Mouse (Mus musculus): ENCODE measurements around the gene Fzd9. TPM values are rescaled to one million over a fixed set of nuclear protein-coding genes. Genes with fewer than 3 reads are reported as not detected.

The Fzd9 gene
- 2.4 and 3.1 TPM in 2 replicates for total RNA-seq (2021)
- long read RNA-seq, transcript Fzd9-201 (1 exons, 2,293 nt) = major isoform, 8 of 8 reads
- long read RNA-seq, partial matches to known transcripts = 0 of 8 reads
- long read RNA-seq, other reads (novel, unspliced or antisense) = 0 of 8 reads

DNA sequence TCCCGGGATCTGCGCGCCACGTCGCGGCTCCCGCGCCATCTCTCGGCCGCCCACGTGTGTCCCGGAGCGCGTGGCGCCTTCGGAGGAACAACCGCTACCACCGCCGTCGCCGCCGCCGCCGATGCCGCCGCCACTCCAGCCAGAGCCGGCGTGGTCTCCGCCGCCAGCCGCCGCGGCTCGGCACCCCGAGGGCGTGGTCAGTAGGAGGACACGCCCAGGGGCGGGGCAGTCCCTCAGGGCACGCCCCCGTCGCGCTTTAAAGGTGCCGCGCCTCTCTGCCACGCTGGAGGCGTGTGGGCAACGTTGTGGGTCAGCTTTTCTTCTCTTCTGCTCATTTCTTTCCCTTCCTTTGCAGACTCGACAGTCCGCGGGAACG is at the start of gene Fzd9:
Gene Fzd9 (minus strand): TSS at position 152 of the 376 bp plus-strand sequence.
- DNase-seq = peak; percentile 91

DNA sequence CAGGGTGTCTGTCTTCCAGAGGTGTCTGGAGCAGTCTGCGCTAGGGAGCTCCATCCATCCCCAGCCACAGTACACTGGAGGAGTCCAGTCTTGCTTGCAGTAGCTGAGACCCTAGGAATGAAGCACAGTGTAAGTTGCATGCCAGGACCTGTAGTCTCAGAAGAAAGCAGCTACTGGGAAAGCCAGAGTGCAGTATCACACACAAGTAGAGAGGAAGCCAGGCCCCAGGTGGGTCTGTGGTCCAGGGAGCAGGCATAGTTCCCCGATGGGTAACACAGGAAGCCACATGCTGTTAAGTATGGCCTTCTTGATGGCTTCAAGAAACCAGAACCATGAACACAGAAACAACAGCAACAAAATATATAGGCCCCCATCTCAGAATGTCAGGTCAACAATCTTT is 41.0 kb upstream of the Fzd9 start:
- DNase-seq = no peak

DNA sequence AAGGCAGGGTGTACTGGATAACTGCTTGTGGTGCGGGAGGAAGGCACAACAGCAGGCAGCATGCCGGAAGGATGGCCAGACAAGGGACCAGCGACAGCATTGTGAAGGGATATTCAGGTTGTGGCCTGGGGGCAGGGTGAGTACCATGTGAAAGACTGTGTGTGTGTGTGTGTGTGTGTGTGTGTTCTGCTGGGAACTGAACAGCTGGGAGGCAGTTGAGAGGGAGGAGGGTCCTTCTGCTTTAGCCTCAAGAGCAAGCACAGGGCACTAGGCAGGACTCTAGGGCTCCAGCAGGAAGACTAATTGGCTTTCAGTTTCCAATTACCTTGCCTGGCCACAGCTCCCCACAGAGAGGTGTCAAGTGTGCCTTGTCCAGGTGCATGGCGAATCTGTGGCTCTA is 40.2 kb upstream of the Fzd9 start:
- DNase-seq = no peak

DNA sequence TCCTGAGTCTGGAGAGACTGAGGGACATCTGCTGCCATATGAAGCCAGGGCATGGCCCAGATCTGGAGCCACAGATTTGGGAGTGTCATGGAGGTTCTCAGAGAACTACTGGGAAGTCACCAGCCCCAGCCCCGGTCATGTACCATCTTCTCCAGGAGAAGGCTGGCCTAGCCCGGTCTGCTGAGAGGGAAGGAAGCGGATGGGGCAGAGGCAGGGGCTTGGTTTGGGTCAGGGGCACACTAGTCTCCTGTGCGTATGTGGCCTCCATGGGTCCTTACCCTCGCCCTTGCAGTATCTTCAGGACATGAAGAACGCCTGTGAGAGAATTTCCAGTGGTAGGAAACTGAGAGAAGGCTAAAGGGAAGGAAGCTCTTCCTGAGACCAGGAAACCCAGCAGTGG is 39.7 kb upstream of the Fzd9 start:
- no peak for DNase-seq

DNA sequence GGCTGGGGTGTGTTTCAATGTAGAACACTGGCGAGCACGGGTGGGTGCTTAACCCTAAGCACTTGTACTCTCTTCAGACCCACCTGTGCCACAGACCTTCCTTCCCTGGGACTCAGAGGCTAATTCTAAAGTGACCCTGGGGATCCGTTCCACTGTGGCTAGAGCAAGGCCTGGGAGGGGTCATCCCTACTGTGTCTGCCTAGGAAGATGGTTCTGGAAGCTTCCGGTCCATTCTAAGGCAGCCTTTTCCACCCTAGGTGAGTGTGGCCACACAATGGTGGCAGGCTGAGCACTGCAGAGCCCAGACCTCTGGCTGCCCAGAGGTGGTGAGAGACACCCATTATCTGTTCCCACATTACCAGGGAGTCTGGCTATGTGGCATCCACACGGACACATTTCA is 35.9 kb upstream of the Fzd9 start:
- no peak for DNase-seq

DNA sequence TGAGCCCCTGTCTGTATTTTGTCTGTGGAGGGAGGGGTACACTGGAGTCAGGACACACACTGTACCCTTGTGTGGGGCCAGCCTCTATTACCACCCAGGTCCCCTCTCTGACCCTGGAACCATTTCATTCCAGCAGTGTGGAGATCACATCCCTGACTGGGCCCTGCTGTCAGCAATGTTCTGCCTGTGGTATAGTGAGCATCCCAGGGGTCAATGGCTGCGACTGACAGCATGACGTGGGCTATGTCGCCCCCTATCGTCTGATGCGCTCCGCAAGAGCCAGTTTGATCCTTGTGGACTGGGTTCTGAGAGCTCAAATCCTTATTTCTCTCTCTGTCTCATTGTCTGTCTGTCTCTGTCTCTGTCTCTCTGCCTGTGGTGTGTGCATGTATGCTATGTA is 35.2 kb upstream of the Fzd9 start:
- peak; percentile 86 for DNase-seq

DNA sequence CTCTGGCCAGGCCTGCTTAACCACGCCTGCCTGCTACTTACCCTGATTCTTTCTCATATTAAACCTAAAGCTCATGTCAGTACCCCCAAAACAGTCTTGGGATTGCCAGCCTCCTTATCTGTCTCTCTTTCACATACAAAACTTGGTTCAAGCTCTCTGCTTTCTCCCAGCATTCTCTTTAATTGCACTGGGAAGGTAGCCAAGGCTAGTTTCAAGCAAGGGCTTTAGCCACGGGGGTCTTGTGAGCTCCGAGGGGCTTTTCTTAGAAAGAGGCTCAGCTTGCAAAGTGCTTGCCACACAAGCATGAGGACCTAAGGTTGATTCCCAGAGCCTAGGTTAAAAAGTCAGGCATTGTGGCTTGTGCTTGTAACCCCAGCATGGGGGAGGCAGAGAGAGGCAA is 34.2 kb upstream of the Fzd9 start:
- DNase-seq = no peak

DNA sequence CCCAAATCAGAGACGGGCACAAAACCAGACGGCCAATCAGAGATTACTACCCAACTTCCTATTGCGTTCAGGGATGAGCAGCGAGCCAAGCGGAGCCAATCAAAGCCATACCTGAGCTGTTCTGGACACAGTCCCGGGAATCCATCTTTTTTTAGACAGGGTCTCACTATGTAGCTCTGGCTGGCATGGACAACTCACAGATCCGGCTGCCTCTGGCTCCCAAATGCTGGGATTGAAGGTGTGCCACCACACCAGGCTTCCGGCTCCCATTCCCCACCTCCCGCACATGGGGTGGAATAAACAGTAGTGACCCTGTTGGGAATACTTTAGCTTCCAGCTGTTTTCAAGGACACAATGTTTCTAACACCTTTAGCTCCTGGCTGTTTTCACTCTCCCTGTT is 29.2 kb upstream of the Fzd9 start:
- DNase-seq = no peak

DNA sequence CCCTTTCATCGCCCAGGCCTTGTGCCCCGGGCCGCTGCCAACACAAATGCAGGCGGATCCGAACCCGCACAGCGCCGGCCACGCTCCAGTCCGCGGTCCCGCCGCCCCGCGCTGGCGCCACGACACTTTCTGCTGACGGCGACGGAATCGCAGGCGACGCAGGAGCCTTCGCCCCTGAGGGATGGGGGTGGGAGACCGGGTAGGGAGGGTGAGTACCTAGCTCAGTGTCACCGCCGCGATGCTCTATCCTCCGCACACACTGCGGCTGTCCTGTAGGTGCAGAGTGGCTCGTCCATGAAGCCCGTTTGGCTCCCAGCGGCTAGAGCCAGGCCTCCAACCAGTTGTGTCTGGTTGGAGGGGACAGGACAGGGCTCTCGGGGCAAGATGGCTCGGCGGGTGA is 25.6 kb upstream of the Fzd9 start:
- DNase-seq = no peak

DNA sequence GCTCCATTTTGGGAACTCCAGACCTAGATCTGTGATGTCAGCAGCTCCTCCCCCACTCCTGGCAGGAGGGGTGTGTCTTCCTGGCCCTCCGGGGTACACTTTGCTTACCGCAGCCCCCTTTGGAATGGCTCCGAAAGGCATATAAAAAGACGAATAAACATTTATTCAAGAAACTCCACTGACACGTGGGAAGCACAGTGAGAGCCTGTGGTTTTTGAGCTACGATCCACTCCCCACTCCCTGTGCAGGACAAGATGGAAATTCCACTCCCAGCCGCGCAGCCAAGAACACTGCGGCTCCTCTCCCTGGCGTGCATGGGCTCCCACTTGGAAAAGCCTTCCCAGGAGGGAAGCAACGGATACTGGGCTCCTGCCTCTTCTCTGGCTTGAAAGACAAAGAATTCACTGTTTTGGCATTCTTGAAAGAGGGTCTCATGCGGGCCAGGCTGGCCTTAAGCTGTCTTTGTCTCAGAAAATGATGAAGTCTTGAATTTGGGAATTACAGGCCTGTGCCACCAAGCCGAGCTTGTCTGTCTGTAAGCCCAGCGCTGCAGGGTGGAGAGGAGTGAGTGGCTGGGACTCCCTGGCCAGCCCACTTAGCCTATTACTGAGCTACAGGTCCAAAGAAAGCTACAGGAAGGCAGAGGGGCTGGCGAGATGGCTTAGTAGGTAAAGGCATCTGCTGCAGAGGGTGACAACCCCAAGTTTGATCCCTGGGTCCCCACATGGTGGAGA is 23.8 kb upstream of the Fzd9 start:
- DNase-seq = no peak

DNA sequence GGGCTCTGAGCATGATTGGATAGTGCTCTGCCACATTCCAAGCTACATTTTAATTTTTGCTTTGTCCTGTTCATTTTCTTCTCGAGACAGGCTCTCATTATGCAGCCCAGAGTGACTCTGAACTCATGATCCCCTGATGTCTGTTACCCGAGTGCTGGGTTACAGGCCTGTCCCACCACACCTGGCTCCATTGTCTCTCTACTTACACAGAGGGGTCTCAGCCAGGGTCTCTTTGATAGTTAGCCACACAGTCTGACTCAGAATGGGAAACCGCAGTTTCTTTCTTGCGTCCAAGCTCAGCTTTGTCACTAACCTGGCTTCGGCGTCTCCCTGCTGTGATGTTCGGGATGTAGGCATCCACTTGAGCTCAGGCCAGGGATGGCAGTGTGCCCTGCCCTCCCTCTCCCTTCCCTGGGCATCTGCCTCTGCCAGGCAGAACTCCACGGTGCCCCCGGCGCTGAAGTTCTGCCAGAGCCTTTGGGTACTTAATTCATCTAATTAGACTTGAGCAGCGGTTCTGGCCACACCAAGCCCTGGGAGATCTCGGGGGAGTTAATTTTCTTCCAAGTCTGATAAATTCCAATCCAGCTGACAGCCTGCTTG is 20.6 kb upstream of the Fzd9 start:
- DNase-seq = peak; percentile 23

DNA sequence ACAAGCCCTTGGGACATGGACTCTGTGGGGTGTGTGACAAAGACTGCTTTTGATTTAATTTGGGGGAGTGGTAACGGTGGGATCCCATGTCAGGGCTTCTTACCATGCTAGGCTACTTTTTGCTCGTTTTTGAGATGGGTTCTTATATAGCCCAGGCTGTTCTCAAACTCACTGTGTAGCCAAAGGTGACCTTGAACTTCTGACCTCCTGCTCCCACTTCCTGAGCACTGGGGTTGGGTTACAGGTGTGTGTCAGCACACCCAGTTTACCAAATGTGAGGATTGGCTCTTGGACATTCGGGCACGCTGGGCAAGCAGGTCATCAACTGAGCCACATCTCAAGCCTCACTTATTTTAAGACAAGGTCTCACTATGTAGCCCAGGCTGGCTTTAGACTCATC is 19.3 kb upstream of the Fzd9 start:
- no peak for DNase-seq

DNA sequence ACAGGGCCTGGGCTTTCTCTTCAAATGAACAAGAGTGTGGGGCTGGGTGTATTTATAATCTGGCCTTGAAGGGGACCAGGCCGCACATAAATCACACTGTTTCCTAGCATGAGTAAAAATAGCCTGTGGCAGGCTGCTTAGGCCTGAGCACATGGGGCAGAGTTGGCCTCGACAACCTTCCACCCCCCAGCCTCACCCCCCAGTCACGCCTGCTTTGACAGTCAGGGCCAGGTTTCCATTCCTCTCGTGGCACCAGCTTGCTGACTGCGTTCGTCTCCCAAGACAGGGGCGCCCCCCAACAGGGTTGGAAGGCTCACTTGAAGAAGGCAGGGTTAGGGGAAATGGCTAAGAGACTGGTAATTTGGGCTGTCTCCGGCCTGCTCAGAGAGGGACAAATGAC is 18.4 kb upstream of the Fzd9 start:
- DNase-seq = peak; percentile 46

DNA sequence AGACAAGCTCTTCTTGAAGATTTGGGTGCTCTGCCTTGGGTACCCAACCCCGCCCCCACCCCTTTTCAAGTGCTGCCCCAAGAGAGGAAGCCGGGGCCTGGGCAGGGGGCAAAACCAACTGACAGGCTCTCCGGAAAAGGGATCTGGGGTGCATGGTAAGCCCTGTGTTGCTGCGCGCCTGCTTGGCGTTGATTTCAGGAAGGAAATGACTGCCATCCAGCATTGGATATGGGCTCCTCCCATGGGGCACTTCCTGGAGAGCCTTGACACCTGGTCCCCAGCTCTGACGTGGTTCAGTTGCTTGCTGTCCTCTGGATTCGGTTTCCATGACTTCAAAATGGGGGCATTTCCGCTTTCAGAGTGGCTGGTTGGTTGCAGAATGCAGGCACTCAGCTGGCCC is 13.5 kb upstream of the Fzd9 start:
- no peak for DNase-seq

DNA sequence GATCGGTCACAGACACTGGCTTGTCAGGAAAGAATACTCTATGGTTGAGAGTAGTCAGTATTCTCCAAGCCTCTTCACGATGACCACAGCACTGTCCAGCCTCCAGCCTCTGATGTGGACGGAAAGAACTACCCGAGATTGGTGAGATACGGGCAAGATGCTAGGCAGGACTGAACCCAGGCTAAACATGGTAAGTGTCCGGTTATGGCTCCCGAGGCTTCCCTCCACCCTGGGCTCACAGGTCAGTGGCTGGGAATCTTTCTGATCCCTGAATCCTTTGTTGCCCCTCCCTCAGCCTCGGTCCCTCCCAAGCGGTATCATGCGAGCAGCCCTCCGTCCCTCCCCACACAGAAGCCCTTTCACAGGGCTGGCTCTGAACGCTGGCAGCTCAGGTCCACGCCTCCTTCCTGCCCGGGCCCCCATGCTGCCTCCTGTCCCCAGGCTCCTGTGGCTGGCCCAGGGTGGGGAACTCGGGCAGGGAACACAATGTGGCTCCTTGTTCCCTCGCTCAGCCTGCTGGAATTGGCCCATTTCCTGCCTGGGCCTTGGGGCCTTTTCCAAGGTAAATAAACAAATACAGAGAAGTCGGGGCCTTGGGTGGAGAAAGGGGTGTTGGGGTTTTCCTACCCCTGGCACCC is 13.0 kb upstream of the Fzd9 start:
- DNase-seq = peak; percentile 42

DNA sequence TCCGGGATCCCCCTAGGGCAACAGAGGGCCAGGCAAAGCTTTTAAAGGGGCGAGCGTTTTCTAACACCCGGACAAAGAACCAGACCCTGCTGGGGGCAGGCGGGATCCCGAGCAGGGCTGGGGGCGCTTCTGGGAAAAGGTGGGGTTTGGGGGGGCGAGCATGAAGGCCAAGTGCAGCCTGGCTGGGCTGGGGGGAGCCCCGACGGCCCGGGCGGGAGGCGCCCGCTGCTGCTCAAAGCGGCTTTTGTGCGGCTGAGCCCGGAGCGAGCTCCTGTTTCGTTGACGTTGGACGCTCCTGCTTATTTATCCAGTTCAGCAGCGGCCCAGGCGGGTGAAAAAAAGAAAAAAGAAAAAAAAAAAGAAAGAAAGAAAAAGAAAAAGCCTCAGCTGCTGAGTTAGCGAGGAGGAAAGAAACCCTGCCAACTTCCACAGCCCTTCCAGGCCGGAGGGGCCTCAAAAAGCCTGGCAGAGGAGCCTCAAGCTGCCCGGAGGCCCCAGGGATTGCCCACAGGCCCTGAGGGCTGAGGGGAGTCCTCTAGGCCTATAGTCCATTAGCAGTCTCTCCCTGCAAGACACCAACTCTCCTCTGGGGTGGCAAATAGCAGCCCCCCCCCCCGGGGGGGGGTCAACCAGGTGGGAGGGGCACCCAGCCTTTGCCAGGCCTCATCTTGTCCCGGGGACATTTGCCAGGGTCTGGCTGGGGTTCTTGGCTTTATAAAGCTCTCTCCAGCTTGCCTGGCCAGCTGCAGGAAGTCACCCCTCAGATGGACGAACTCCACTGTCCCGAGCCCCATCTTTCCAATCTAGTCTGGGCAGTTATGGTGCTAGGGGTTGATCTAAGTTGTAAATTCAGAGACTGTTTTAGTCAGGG is 7.5 kb upstream of the Fzd9 start:
- DNase-seq = no peak

DNA sequence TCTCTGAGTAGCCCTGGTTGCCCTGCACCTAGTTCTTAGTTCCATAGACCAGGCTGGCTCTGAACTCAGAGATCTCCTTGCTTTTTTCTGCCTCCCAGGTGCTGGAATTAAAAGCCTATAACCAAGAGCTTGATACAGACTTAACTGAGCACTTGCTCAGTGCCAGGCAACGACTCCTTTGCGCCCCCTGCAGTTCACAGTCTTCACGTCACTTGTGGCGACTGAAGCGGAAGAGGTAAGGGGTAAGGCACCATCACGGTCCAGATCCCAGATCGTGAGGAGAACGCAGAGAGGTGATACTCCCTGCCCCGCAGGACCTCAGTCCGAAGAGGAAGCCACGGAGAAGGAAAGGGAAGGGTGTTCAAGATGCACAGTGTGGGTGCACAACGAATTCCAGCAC is 6.5 kb upstream of the Fzd9 start:
- no peak for DNase-seq

DNA sequence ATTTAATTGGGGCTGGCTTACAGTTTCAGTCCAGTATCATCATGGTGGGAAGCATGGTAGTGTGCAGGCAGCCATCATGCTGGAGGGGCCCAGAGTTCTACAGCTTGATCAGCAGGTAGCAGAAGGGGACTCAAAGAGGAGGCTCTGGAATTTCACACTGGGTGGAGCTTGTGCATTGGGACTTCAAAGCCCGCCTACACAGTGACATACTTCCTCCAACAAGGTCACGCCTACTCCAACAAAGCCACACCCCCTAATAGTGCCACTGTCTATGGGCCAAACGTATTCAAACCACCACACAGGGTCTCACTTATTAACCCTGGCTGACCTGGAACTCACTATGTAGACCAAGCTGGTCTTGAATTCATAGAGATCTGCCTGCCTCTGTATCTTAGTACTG is 5.1 kb upstream of the Fzd9 start:
- no peak for DNase-seq

DNA sequence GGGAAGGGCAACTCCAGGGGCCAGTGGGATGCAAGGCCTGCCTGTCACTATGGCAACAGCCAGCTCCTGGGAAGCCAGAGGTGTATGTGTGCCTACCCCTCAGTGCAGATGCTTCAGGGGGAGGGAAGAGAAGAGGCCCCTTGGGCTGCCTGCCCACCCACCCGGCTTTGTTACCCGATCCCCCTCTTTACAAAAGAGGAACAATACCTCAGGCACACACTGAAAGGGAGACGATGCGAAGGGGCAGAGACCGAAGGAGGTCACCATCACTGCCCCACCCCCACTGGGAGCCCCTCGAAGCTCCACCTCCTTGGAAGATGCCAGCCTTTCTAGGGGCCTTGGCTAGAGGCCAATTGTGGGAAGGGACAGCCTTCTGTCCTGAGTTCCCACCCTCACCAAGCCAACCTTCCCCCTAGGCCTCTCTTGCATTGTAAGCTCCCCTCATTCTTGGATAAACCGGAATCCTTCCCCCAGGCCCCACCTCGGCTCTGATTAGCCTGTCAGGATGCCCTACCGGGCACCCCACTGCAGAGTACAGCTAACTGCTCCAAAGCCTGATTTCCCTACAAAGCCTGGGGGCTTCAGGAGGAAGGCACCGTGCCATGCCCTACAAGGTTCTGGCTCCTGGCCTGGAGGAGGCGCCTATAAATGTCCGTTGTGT is 2.8 kb upstream of the Fzd9 start:
- no peak for DNase-seq

DNA sequence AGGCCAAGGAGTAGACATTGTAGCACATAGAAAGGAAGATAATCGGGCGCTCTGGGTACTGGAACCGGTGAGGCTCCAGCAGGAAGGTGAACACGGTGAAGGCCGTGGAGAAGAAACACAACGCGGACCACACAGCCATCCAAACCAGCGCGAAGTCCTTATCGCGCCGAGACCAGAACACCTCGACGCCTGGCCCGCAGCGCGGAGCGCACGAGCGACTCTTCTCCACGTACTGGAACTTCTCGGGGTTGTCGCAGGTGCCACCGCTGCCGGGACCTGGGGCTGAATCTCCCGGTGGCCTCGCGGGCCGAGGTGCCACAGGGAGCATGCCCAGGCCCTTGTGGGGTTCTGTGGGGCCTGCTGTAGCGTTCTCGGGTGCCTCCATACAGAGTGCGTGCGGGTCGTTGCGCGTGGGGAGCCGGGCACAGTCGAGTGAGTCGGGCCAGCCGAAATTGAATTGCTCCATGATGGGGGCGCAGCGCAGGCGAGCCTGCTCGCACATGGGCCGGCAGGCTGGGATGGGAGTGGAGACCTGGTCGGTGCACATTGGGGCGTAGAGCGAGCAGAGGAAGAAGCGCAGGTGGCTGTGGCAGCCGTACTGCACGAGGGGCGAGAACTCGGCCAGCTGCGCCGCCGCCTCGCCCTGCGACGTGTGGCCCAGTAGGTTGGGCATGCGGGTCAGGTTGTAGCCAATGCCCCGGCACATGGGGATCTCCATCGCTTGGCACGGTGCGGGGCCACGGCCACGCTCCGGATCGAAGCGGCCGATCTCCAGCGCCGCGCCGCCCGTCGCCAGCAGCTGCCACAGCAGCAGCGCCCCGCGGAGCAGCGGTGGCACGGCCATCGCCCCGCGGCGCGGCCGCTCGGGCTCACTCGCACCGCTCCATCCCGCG is 598 bp downstream of the Fzd9 start:
- peak; percentile 29 for DNase-seq

Measured in adrenal gland, postnatal 25 days (tissue).